Mouse (Mus musculus): ENCODE measurements around the gene Zfp292.

Gene Zfp292

DNA sequence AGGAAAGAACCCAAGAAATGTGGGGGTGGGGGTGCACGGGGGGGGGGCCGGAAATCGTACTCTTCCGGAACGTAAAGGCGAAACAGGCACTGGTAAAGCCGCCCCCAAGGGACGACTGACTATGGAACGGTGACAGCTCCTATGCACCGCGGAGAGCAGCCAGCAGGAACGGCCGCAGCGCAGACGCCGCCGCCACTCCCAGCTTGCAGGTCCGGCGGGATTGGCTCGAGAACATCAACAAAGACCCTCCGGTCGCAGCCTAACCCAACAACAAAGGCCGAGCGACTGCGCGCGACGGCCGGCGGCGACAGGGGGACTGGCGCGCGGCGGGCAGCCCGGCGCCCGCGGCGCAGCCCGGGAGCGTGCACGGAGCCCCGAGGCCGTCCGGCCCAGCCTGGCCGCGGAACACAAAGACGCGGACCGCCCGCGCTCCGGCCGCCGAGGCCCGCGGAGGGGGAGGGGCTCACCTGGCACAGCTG lies 430 bp downstream of the Zfp292 start:
- DNase-seq (ENCODE audit: low spot score): no peak

DNA sequence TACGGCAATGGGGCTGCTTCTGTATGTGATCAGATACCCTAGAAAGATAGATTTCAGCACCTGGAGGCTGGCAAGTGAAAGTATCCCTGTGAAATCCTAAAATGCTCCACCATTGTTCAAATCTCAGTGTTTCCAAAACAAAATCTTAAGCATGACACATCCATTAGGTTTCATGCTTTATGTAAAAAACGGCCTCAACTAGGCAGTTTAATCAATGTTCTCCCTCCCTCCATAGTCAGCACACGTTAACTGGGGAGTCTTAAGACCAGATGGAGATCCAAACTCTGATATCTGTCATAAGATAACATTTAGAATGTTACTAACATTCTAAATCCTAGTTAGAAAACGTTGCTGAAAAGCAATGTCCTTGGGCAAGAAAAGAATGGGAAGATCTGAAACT lies 909 bp downstream of the Zfp292 start:
- no peak for DNase-seq (ENCODE audit: low spot score)

DNA sequence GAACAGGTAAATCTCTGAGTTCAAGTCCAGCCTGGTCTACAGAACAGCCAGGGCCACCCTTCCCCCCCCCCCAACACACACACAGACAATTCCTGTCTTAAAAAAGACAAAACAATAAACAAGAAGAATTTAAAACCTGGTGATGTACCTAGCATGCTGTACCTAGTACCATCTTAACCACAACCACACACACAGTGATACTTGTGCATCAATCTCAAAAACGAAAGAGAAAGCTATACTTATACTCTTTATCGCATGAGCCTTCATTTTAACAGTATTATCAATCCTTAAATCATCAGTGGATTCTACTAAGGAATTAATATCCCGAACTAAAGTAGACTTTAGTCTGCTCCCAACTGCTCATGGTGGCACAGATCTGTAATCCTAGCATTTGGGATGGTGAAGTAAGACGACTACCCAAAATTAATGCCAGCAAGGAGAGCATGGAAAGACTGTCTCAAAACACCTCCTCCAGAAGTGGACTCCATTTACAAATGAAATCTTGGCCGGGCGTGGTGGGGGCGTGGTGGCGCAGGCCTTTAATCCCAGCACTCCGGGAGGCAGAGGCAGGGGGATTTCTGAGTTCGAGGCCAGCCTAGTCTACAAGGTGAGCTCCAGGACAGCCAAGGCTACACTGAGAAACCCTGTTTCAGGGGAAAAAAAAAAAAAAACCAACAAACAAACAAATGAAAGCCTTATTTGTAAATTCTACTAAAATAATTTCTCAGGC lies 1.7 kb downstream of the Zfp292 start:
- DNase-seq (ENCODE audit: low spot score): no peak

DNA sequence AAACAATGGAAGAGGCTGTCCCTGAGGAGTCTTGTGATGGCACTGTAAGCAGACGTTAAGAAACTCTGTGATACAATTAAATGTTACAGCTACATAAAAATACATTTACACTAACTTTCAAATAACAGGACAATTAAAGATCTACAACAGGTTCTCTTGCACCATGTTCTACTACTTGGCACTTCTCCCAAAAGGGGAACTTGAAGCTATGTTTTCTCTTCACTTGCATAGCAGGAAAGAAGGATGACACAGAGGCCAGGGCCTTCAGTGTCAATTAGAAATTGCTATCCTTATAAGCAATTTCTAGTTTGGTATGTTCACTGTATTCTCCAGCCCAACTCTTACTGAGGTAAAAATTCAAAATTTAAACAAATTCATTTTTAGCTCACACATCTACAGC lies 8.5 kb downstream of the Zfp292 start:
- DNase-seq (ENCODE audit: low spot score): no peak

DNA sequence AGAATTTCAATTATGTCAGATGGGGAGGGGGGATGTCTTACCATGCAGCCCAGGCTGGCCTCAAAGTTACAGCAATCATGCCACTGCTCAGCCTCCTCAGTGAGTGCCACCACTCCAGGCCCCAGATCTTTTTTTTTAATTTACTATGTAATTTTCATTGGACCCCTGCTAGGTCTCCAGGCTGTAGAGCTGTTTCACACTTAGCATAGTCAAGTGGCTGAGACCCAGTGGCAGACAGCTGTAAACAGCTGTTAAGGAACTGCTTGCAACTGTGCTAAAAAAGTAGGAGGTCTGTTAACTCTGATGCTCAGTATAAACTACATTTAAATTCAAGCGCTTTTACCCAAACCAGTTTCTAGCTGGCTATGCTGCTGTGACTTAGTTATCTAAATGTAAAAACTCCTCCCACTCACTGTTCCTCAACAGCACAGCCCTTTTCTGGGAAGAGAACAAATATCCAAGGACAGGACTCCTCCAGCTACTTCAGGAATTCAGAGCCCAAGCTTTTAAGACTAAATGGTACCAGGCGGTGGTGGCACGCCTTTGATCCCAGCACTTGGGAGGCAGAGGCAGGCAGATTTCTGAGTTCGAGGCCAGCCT lies 9.8 kb downstream of the Zfp292 start:
- no peak for DNase-seq (ENCODE audit: low spot score)

DNA sequence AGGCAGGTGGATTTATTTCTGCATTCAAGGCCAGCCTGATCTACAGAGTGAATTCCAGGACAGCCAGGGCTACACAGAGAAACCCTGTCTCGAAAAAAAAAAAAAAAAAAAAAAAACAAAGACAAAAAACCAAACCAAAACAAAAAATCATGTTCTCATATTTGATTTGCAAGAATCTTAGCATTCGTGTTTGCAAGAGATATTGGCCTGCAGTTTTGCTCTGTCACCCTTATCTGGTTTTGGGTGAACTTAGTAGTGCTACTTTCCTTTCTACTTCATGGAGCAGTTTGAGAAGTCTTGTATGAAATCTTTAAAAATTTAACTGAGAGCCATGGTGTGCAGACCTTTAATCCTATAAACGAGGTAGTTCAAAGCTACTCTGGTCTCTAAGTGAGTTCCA lies 12.9 kb downstream of the Zfp292 start:
- no peak for DNase-seq (ENCODE audit: low spot score)

DNA sequence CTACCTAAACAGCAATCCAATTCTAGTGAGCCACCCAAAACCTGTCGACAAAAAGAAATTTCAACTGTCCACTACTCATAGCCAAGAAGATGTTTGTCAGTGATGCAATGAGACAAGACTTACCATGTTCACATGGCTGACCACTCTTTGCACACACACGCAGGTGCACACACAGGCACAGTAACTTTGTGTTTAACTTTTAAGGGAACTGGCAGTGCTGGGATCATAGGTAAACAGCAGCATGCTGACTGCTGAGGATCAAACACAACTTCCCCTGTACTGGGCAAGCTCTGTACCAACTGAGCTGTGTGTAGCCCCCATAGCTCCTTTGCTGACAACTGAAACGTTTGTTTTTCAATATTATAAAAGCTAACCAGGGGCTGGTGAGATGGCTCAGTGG lies 21.3 kb downstream of the Zfp292 start:
- no peak for DNase-seq (ENCODE audit: low spot score)

DNA sequence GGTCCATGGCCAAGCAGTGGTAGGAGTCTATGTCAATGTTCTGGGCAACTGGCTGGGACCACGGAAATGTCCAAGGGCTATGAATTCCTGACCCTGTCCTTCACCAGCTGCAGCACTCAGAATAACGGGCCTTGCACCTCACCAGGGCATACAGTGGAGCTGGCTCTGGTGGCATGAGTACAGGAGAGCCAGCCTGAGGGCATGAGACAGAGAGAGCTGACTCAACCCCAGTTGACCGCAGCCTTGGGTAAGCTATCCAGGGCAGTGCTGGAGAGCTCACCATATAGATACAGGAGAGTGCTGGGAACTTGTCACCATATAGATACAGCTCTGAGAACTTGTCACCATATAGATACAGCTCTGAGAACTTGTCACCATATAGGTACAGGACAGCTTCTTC lies 23.3 kb downstream of the Zfp292 start:
- DNase-seq (ENCODE audit: low spot score): no peak

DNA sequence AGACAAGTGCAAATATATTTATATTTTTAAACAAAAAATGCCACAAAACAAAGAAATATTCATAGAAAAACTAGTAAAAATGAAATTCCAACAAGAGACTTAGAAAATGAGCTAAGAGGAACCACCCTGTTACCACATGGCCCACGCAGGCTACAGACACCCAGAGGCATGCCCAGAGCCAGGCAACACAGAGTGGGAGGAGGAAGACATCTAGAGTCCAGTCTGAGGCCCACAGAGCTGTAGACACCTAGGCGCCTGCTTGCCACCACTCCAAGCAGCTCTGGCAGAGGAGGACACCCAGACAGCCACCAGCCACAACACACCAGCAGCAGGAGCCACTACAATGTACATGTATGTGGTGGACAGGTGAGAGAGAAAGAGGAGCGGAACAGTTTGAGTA lies 23.9 kb downstream of the Zfp292 start:
- no peak for DNase-seq (ENCODE audit: low spot score)

DNA sequence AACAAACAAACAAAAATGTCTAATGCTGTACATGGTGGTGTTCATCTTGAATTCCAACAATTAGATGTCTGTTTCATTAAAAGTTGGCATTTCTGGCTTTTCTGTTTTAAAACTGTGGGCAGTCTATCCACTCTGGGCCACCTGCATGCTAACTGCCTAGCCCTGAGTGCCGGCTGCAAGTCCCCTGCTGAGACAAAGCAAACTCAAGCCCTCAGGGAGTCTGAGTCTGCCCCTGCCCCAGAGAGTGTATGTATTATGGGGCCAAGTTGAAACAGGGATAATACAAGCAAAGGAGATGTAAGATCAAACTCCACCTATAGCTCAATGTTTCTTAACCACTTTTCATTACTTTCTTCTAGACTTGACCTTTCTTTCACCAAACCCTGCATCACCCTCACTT lies 26.8 kb downstream of the Zfp292 start:
- no peak for DNase-seq (ENCODE audit: low spot score)

DNA sequence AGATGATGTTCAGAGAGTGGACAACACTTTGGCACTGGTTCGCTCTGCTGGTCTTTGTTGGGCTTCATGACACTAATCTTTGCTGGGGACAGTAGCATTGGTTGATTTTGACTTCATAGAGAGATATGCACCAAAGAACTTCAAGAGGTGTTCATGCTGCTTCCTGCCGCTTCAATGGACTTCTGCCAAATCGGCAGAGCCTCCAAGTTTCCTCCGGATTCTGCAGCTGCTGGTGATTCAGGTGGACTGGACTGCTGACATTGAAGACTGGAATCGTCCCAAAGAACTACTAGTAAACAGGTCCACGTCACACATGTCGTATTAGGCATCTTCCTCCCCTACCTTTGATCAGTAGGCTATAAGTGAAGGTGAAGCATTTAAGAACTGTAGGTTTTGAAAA lies 30.7 kb downstream of the Zfp292 start:
- DNase-seq (ENCODE audit: low spot score): no peak

DNA sequence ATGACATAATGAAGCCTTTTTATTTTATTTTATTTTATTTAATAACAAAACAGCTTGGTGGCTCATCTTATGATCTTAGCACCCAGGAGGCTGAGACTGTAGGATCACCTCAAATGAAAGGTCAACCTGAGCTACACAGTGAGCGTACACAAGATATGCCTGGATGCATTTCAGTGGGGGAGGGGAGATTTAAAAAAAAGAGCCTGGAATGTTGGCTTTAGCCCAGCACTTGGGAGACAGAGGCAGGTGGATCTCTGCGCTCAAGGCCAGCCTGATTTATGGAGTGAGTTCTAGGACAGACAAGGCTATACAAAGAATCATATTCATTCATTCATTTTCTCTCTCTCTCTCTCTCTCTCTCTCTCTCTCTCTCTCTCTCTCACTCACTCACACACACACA lies 32.6 kb downstream of the Zfp292 start:
- no peak for DNase-seq (ENCODE audit: low spot score)

DNA sequence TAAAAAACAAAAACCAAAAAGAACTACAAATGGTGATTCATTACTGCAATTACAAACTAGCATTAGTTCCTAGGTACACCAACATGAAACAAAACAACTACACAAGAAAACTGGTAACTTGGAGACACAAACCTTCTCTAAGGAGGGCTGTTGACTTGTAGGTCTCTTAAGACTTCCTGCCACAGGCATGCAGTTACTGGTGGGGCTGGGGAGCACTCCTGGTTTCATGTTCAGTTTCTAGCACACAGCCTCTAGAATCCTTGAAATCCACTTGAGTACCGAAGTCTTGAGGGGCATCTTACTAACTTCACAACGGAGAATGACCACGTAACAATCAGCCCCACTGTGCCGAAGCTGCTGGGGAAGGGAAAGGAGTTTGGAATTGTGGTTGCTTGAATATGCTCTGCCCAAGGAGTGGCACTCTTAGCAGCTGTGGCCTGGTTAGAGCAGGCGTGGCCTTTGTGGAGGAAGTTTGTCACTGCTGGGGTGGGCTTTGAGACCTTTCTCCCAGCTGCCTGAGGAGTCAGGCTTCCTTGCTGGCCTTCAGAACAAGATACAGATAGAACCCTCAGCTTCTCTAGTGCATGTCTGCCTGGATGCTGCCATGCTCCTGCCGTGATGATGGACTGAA lies 35.0 kb downstream of the Zfp292 start:
- DNase-seq (ENCODE audit: low spot score): no peak

DNA sequence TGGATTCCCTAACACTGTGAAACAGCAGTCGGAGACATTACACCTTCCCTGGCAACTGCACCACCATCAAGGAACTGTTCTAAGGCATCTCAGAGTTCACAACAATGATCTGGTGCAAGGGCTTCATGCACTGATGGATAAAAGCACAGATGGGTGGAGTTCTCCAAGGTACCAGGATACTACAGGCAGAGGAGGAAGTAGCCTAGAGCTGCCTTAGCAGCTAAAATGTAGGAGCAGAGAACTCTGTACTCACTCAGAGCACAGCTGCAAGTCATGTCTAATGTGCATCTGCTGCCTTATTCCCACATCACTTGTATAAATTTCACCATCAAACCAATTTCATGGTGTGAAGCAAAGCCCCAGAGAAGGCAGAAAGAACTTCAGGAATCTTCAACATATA lies 38.9 kb downstream of the Zfp292 start:
- no peak for DNase-seq (ENCODE audit: low spot score)

DNA sequence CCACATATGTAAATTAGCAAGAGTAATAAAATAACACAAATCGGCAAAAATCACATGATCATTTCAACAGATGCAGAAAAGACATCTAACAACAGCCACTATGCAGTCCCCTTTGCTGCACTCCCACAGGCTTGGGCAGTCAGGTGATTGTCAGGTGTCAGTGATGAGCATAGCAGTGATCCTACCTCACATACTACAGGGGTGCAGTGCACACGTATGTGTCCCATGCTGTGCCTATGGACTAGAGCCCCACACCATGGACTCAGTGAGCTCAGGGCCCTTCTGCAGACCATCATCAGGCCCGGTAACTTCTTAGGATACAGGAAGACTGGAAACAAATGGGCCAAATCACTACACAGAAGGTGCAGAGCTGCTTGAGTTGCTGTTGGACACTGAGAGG lies 39.9 kb downstream of the Zfp292 start:
- DNase-seq (ENCODE audit: low spot score): no peak

DNA sequence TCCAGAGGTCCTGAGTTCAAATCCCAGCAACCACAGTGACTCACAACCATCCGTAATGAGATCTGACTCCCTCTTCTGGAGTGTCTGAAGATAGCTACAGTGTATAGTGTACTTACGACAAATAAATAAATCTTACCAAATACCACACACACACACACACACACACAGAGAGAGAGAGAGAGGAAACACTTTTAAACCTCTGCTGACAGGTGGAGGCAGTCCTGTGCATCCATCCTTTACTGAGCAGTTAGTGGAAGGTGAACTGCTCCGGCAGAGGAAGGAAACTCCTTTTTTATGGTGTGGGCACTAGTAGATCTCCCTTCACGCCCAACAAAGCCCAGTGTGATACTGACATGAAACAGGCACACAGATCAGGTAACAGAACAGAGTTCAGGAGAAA lies 51.3 kb downstream of the Zfp292 start:
- no peak for DNase-seq (ENCODE audit: low spot score)

DNA sequence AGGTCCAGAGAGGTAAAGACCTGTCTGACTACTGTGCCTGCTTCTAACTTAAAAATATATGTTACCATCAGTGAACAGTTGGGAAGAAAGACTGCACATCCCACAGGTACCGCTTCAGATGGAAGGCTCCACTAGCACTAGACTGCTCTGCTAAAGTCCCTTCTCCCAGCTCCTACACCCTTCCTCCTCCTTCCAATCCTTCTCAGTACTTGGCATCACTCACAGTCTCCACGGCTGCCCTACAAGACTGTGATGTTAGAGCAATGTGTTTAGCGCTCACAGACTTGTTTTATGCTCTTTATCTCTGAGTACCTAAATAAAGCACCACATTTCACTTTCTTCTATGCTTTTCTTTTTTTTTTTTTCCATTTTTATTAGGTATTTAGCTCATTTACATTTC lies 53.3 kb downstream of the Zfp292 start:
- no peak for DNase-seq (ENCODE audit: low spot score)

DNA sequence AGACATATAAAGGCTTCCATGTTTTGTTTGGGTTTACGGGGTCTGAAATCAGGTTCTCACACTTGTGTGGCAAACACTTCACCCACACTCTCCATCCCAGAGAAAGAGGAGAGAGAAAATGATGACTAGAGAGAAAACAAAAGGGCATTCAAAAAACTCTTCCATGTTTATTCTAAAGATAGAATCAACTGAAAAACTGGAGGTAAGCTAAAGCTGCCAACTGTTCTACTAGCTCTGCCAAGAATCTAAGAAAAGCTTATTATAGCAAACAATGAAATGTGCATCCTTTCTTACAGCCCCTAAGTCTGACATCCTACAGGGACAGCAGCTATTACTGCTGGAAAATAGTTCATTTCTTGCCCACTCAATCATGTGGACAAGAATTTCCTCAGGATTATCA lies 58.9 kb downstream of the Zfp292 start:
- no peak for DNase-seq (ENCODE audit: low spot score)

DNA sequence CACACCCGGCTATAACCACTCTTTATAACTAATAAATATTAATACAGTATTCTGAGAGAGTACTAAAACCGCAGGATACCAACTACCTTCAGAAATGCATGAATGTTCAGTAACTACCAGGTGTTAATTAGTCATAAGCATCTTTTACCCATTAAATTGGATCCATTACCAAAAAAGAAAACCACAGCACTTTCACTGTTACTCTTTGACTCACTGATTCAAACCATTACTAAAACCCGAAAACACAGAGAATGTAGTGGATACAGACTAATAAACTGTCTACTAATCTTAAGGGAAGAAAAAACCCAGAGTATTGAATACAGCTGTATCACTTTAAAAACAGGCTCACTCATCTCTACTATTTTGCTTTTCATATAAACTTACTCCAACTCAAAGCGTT lies 62.9 kb downstream of the Zfp292 start:
- DNase-seq (ENCODE audit: low spot score): no peak

DNA sequence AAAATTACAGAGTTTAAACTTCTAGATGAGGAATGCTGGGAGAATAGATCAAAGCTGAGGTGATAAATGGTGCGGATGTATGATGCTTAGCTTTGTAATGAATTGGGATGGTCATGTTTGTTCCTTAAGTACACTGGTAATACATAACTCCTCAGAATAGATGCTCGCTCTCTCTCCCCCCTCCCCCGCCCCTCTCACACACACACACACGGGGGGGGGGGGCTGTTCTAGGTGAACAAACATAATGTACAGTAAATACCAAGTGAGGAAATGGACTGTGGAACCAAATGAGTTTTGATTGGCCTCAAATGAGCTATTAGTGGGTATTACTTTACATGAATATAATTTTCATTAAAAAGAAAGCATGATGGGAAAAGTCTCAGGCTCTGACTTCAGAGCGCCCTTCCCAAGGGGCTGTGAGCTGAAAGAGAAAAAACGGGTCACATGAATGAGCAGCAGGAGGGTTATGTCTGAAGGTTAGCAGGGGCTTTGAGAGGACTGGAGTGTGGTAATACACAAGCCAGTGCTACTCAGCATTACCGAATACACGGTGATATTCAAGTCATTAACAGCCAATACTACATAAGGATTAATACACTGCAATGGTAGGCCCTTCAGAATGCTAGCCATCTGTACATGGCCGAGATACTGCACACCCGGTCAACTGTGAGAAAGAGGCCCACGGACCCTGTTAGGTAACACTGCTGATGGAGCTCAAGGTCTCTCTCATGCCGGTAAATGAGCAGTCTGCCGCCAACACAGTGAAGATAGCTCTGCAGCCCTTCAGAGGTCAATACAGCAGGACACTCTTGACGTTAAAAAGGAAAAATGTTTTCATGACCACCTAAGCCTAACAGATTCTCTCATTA lies 81.4 kb downstream of the Zfp292 start:
- DNase-seq (ENCODE audit: low spot score): no peak

DNA sequence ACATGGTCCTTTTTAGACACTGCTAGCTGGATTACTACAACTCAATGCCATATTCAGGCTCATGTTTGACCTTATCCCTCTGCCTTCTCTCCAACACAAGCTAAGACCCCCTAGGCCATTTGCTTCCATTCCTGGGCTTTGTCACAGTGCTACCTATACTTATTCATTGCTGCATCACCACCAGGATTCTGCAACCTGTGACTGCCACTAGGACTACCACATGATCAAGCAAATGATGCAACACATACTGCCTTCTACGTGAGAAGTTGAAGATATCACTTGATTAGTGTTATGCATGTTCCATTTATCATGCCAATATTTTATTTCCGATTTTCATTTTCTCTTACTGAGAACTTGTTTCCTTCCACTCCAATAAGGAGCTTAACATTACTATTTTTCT lies 84.8 kb downstream of the Zfp292 start:
- no peak for DNase-seq (ENCODE audit: low spot score)

DNA sequence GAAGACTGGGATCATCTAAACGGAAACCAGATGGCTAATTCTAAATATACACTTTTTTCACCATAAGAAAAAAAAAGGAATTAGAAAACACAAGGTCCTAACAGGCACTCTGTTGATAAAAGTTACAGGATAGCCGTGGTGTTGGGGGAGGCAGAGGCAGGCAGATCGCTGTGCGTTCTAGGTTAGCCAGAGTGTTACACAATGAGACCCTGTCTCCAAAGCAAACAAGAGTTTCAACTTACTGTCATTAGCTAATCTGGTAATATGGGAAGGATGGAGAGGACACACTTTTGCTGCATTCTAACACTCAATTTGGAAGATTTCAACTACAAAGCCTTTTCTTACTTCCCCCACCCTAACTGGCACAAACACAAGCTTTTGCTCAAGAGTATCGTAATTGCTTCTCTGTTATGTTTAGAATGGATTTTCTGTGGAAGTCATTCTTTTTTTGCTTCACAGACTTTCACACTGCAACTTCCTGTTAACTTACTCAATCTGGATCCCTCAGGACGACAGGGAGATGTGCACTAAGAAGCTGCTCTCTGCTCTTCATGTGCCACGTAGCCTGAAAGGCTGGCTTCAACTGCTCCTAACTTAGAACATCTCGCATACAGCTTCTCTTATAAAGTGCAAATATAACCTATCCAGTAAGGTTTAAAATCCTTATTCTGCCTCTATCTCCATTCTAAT lies 85.3 kb downstream of the Zfp292 start:
- no peak for DNase-seq (ENCODE audit: low spot score)

Data from urinary bladder, postnatal 25 days (tissue).